Mouse (Mus musculus) Muller cell, postnatal 12 days (primary cell): ENCODE measurements around the gene Cisd1.
"Not testable (repeated sequence)": the region's sequence is repeated elsewhere in the genome, so short reads cannot be mapped to it uniquely, and the experiment has no call there.

ENCODE experiments used
- DNase-seq: peaks from one replicate; pipeline ENCODE4 v3.0.0-alpha.2; 2015; ENCODE audit errors: inconsistent ontology term

Gene Cisd1

GRCm38 (mm10) chr10:71344579-71345143 lies at the start of gene Cisd1:
Cisd1 (minus strand) TSS chr10:71344954.
- DNase-seq: peak; percentile 96

- no peak for DNase-seq
These were observed 44.6 kb upstream of the Cisd1 start for GRCm38 (mm10) chr10:71389311-71389710.

DNA sequence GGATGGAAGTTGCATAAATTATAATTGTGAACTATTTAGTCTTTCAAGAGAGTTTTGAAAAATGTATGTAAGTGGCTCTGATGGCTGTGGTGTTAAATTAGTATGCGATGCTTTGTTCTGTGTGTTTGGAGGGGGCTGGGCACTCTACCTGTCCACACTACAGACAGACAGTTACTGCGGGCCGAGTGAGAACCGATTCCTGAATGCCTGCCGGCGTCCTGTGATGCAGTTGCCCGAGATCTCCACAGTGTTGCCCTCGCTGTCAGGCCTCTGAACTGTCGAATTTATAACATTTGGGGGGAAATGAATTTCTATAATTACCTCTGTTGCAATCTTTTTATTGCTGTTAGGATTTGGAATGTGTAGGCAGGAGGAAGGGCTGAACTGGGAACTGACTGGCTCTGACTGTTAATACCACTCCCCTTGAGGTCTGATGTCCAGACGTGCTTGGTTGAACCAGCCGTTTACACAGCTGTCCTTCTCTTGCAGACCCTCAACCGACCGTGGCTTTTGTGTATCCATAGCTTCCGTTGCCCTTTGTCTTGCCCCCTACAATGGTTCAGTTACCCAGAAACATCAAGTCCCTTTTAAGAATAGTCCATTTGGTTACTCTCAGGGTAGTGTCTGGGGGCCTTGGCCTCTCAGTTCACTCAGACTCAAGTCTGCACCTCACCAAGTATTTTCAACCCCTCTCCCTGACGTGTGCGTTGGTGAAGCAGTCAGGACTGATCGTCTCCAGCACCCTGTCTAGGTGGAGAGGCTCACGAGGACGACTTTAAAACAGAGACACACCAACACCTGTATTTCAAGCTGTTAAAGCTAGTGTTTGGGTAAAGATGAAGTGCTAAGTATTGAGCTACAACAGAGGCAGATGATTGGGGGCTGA lies 39.6 kb upstream of the Cisd1 start:
- DNase-seq: no peak

- not testable (repeated sequence) for DNase-seq
These were observed 38.8 kb upstream of the Cisd1 start for GRCm38 (mm10) chr10:71383552-71383924.

- DNase-seq: no peak
These were observed 38.3 kb upstream of the Cisd1 start for GRCm38 (mm10) chr10:71382858-71383551.

- no peak for DNase-seq
These were observed 37.4 kb upstream of the Cisd1 start for GRCm38 (mm10) chr10:71382109-71382508.

- no peak for DNase-seq
These were observed 36.8 kb upstream of the Cisd1 start for GRCm38 (mm10) chr10:71381471-71382033.

DNA sequence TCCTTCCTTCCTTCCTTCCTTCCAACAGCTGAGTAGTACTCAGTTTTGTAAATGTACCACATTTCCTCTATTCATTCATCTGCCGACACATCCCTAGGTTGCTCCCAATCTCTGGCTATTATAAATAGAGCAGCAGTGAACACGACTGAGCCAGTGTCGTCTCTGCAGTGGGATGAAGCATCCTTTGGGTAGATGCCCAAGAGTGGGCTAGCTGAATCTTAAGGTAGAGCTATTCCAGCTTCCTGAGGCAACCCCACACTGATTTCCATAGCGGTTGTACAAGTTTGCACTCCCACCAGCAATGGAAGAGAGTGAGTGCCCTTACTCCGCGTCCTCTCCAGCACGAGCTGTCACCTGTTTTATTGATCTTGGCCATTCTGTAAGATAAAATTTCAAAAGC lies 35.7 kb upstream of the Cisd1 start:
- DNase-seq: no peak

- DNase-seq: no peak
These were observed 31.3 kb upstream of the Cisd1 start for GRCm38 (mm10) chr10:71376014-71376413.

- no peak for DNase-seq
These were observed 29.0 kb upstream of the Cisd1 start for GRCm38 (mm10) chr10:71373706-71374105.

DNA sequence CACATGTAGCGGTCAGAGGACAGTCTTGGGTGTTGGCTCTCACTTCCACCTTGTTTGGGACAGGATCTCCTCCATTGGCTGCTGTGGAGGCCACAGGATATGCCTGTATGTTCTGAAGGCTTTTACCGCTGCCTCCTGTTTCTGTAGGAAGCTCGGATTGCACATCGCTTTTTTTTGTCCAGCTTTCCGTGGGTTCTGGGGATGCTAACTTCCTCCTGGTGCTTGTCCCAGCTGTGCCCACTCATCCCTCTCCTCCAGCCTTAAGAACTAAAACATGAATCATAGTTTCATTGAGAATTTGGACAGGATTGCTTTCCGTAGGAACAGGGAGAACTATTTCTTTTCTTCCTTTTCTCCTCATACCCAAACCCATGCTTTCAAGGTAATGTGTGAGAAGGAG lies 27.1 kb upstream of the Cisd1 start:
- DNase-seq: no peak

GRCm38 (mm10) chr10:71369466-71369865 lies 24.7 kb upstream of the Cisd1 start:
- DNase-seq: no peak

- no peak for DNase-seq
These were observed 23.6 kb upstream of the Cisd1 start for GRCm38 (mm10) chr10:71368128-71368940.

DNA sequence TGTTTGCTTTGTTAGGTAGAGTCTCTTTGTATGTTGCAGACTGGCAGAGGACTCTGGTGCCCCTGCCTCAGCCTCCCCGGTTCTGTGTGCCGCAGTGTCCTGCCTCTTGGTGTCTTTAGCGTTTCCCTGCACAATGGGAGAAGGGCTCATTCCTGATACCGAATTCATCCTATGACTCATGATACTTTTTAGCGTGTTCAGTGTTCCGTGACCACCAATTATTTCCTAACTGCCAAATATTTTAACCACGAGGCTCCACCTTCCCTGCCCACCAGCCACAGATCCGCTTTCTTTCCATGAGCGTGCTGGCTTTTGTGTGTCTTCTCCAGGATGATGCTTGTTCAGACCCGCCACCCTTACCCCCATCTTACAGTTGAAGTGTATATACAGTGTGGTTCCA lies 19.1 kb upstream of the Cisd1 start:
- peak; percentile 78 for DNase-seq

- DNase-seq: no peak
These were observed 18.7 kb upstream of the Cisd1 start for GRCm38 (mm10) chr10:71363440-71363839.

DNA sequence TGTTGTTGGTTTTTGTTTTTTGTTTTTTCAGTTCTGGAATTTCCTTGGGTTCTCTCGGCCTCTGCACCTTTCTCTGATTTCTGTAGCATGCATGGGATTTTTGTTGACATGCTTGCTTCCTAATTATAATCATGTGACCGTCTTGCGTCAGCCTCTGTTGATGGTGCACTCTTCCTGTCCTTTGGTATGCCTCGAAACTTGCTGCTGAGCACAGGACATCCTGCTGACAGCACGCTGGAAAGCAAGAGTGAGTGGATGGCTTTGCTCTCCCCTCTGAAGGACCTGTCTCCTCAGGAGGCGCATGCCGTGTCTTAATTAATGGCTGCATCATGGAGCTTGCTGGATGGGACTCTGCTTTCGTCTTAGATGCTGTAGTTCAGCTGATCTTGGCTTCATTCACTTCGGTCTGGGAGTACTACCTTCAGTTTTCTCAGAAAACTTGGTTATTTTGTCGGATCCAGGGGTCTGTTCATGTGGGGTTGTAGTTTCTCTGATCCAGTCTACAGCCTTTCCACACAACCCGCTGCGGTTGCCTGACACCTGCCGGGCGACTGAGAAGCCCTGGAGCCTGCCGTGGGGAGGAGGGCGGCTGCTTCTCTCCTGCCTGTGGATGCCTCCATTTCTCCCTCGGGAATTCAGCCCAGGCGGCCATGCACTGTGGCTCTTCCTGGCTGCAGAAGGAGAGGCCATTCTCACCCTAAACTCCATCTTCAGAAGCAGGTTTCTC lies 17.2 kb upstream of the Cisd1 start:
- peak; percentile 62 for DNase-seq

- DNase-seq: peak; percentile 72
These were observed 16.3 kb upstream of the Cisd1 start for GRCm38 (mm10) chr10:71361044-71361443.

DNA sequence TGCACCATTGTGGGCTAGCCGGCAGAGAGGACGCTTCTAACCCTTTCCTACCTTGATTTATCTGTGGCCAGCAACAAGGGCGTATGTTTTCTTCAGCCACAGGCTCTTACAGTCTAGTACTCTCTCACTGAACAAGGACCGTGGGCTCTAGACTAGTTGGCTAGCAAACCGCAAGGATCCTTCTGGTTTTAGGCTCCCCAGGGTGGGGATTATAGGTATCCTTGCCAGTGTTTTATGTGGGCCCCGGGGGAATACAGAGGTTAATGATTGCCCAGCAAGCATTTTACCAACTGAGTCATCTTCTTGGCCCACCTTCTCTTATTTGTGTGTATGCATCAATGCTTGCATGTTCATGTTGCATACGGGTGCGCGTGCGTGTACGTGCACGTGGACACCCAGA lies 10.2 kb upstream of the Cisd1 start:
- no peak for DNase-seq

GRCm38 (mm10) chr10:71353850-71354249 lies 9.1 kb upstream of the Cisd1 start:
- DNase-seq: no peak

- DNase-seq: no peak
These were observed 6.5 kb upstream of the Cisd1 start for GRCm38 (mm10) chr10:71351301-71351700.

GRCm38 (mm10) chr10:71349290-71349689 lies 4.5 kb upstream of the Cisd1 start:
- no peak for DNase-seq
